Mouse (Mus musculus) neutrophil, adult 5-6 weeks (primary cell): ENCODE results near the gene Adap1. TPM values are rescaled to one million over a fixed set of nuclear protein-coding genes. Genes with fewer than 3 reads are reported as not detected.

Experiments
- ATAC-seq: fragments of 151-379, 151-347 bp; 2 replicates; pipeline ENCODE4 v1.8.0; 2017; ENCODE audit warnings: mild to moderate bottlenecking, moderate TSS enrichment; ENCODE audit not compliant: insufficient number of reproducible peaks, poor library complexity, low FRiP score, severe bottlenecking; ENCODE audit errors: extremely low read depth
- total RNA-seq: library from RNA; stranded (forward); fragments of 200-1000 nt; gene quantifications from 2 replicates; pipeline ENCODE4 v1.2.3, GENCODE M21; 2017

The Adap1 gene
- total RNA-seq, 1 experiment from 2014 or later = 20.8 TPM

GRCm38 (mm10) chr5:139227645-139228044 lies 97.8 kb downstream of the Adap1 start:
- ATAC-seq = no peak

GRCm38 (mm10) chr5:139227236-139227635 lies 98.2 kb downstream of the Adap1 start:
- no peak for ATAC-seq

- no peak for ATAC-seq
Measured at GRCm38 (mm10) chr5:139223331-139223730, 102.1 kb downstream of the Adap1 start.

Other genes starting within 250 kb of the Adap1 start
- not detected in 2 replicates for gene Prkar1b, start 175.6 kb downstream of the Adap1 start, total RNA-seq
- 7.2 and 10.3 TPM in 2 replicates for gene Dnaaf5, start 175.4 kb downstream of the Adap1 start, total RNA-seq
- gene Sun1, start 125.0 kb downstream of the Adap1 start, total RNA-seq = 63.8 and 72.3 TPM in 2 replicates
- 16.6 and 17.3 TPM in 2 replicates for gene Get4, start 73.3 kb downstream of the Adap1 start, total RNA-seq
- gene Cox19, start 25.8 kb upstream of the Adap1 start, total RNA-seq = 14.4 and 17.2 TPM in 2 replicates
- gene Cyp2w1, start 27.0 kb upstream of the Adap1 start, total RNA-seq = not detected in 2 replicates
- 44.6 and 45.5 TPM in 2 replicates for gene Gpr146, start 52.1 kb upstream of the Adap1 start, total RNA-seq
- gene C130050O18Rik, start 79.7 kb upstream of the Adap1 start, total RNA-seq = 40.3 and 41.1 TPM in 2 replicates
- 0.12 and 0.98 TPM in 2 replicates for gene Gper1, start 97.5 kb upstream of the Adap1 start, total RNA-seq
- 15.0 and 16.7 TPM in 2 replicates for gene 3110082I17Rik, start 134.9 kb upstream of the Adap1 start, total RNA-seq
- 11.4 and 11.9 TPM in 2 replicates for gene Zfand2a, start 158.9 kb upstream of the Adap1 start, total RNA-seq
- not detected in 2 replicates for gene Uncx, start 217.9 kb upstream of the Adap1 start, total RNA-seq